Mouse (Mus musculus) E14TG2a.4 (cell line): ENCODE data around the gene Arhgef33.

Experiments used
- CTCF ChIP-seq: conservative IDR thresholded peaks from 2 replicates; pipeline ENCODE4 v1.5.1; 2014; ENCODE audit warnings: low read length
- NANOG ChIP-seq: IDR thresholded peaks from 2 replicates; pipeline ENCODE4 v1.6.1; 2014; ENCODE audit warnings: borderline replicate concordance, low read length, mixed read lengths
- POU5F1 ChIP-seq: IDR thresholded peaks from 2 replicates; pipeline ENCODE4 v1.6.1; 2014; ENCODE audit warnings: low read length, borderline replicate concordance

- no peak for TF ChIP-seq POU5F1
- TF ChIP-seq CTCF: no peak
- TF ChIP-seq NANOG: no peak
Measured at GRCm38 (mm10) chr17:80325456-80325855, 18.2 kb downstream of the Arhgef33 start.
